Mouse (Mus musculus): ENCODE measurements around the gene Cadm4. TPM values are rescaled to one million over a fixed set of nuclear protein-coding genes. Genes with fewer than 3 reads are reported as not detected.

The Cadm4 gene
- polyA plus RNA-seq, 1 experiment from 2014 or later, result 0.23 TPM

DNA sequence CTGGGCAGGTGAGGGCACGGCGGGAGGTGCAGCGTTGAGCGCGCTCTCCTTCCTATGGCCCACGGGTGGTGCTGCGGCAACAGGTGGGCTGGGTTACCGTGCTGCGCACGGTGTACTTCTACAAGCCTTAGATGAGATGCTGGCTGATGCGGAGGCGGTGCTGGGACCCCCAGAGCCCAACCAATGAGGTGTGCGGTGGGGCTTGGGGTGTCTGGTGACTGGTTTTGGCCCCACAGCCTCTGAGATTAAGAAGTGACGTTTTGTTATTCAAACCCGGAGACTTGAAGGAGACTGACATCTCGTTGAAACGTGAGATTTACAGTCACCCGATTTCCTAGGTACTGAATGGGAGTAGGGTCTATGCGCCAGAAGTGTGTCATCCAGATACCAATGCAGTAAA, 52.5 kb downstream of the Cadm4 start:
- Histone ChIP-seq H3K9me3 (replicated peaks; ENCODE audit: control insufficient read depth, low read length) (no peaks in the 10 kb centered on the region), H3K4me1 (ENCODE audit: control insufficient read depth, insufficient read depth, low read length) (peaks cover 24% of the 10 kb centered on the region), H3K36me3 (ENCODE audit: control insufficient read depth, insufficient read depth, low read length) (peaks cover 13% of the 10 kb centered on the region), H3K4me3 (ENCODE audit: low read depth, low read length) (peak overlapping the region; percentile 23; the same call in 1 of the 2 replicates), H3K9ac (ENCODE audit: low read depth, low read length) (no peak overlapping the region), H3K27ac (ENCODE audit: low read depth, low read length) (no peak overlapping the region), H3K4me2 (peak overlapping the region; percentile 47), H3K27me3 (ENCODE audit: control insufficient read depth, insufficient read depth, low read length) (peaks cover 15% of the 10 kb centered on the region)
- no peak for ATAC-seq (replicated peaks; ENCODE audit: insufficient number of reproducible peaks, low FRiP score, low TSS enrichment)
- WGBS (ENCODE audit: insufficient replicate concordance), result 25% methylated on average over 19 of the region's 19 CpGs

DNA sequence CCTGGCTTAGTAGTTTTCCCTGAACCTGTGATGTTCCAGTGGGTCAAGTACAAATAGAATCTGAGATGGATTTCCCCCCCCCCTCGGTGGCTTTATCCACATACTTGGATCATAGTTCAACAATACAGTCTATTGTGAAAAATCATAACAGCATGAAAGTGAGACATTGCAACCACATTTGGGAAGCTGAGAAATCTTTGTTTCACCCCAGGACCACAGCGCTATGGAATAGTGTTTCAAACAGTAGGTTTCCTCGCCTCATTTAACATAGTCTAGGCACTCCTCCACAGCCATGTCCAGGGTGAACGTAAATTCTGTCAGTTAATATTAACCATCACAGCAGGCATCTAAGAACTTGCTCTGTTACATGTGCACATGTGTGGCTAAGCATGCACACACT, 55.3 kb downstream of the Cadm4 start:
- Histone ChIP-seq H3K4me3 (ENCODE audit: low read depth, low read length) (no peak overlapping the region), H3K27me3 (ENCODE audit: control insufficient read depth, insufficient read depth, low read length) (peaks cover 15% of the 10 kb centered on the region), H3K9me3 (replicated peaks; ENCODE audit: control insufficient read depth, low read length) (no peaks in the 10 kb centered on the region), H3K4me2 (no peak overlapping the region), H3K27ac (ENCODE audit: low read depth, low read length) (no peak overlapping the region), H3K36me3 (ENCODE audit: control insufficient read depth, insufficient read depth, low read length) (peaks cover 13% of the 10 kb centered on the region), H3K4me1 (ENCODE audit: control insufficient read depth, insufficient read depth, low read length) (peaks cover 15% of the 10 kb centered on the region), H3K9ac (ENCODE audit: low read depth, low read length) (no peak overlapping the region)
- WGBS (ENCODE audit: insufficient replicate concordance), result 86% methylated on average over 4 of the region's 4 CpGs
- ATAC-seq (replicated peaks; ENCODE audit: insufficient number of reproducible peaks, low FRiP score, low TSS enrichment), result no peak

GRCm38 (mm10) chr7:24537591-24537990, 55.8 kb downstream of the Cadm4 start:
- no peak overlapping the region for H3K9ac ChIP-seq (ENCODE audit: low read depth, low read length)
- H3K4me1 ChIP-seq (ENCODE audit: control insufficient read depth, insufficient read depth, low read length), result peaks cover 12% of the 10 kb centered on the region
- H3K9me3 ChIP-seq (replicated peaks; ENCODE audit: control insufficient read depth, low read length), result no peaks in the 10 kb centered on the region
- H3K27ac ChIP-seq (ENCODE audit: low read depth, low read length), result no peak overlapping the region
- H3K36me3 ChIP-seq (ENCODE audit: control insufficient read depth, insufficient read depth, low read length), result peaks cover 13% of the 10 kb centered on the region
- H3K4me2 ChIP-seq, result no peak overlapping the region
- H3K27me3 ChIP-seq (ENCODE audit: control insufficient read depth, insufficient read depth, low read length), result peaks cover 15% of the 10 kb centered on the region
- no peak overlapping the region for H3K4me3 ChIP-seq (ENCODE audit: low read depth, low read length)
- 77% methylated on average over 5 of the region's 5 CpGs for WGBS (ENCODE audit: insufficient replicate concordance)
- no peak for ATAC-seq (replicated peaks; ENCODE audit: insufficient number of reproducible peaks, low FRiP score, low TSS enrichment)

- H3K27me3 ChIP-seq (ENCODE audit: control insufficient read depth, insufficient read depth, low read length), result peaks cover 11% of the 10 kb centered on the region
- no peak overlapping the region for H3K4me2 ChIP-seq
- no peak overlapping the region for H3K4me3 ChIP-seq (ENCODE audit: low read depth, low read length)
- WGBS (ENCODE audit: insufficient replicate concordance), result 31% methylated on average over 5 of the region's 5 CpGs
- no peaks in the 10 kb centered on the region for H3K9me3 ChIP-seq (replicated peaks; ENCODE audit: control insufficient read depth, low read length)
- ATAC-seq (replicated peaks; ENCODE audit: insufficient number of reproducible peaks, low FRiP score, low TSS enrichment), result no peak
- no peak overlapping the region for H3K9ac ChIP-seq (ENCODE audit: low read depth, low read length)
- H3K27ac ChIP-seq (ENCODE audit: low read depth, low read length), result no peak overlapping the region
- peaks cover 12% of the 10 kb centered on the region for H3K4me1 ChIP-seq (ENCODE audit: control insufficient read depth, insufficient read depth, low read length)
- peaks cover 13% of the 10 kb centered on the region for H3K36me3 ChIP-seq (ENCODE audit: control insufficient read depth, insufficient read depth, low read length)
Observed at GRCm38 (mm10) chr7:24538154-24538553, 56.3 kb downstream of the Cadm4 start.

- H3K4me1 ChIP-seq (ENCODE audit: control insufficient read depth, insufficient read depth, low read length), result peaks cover 7% of the 10 kb centered on the region
- no peak overlapping the region for H3K27ac ChIP-seq (ENCODE audit: low read depth, low read length)
- H3K9ac ChIP-seq (ENCODE audit: low read depth, low read length), result no peak overlapping the region
- peaks cover 6% of the 10 kb centered on the region for H3K27me3 ChIP-seq (ENCODE audit: control insufficient read depth, insufficient read depth, low read length)
- no peaks in the 10 kb centered on the region for H3K9me3 ChIP-seq (replicated peaks; ENCODE audit: control insufficient read depth, low read length)
- WGBS (ENCODE audit: insufficient replicate concordance), result 77% methylated on average over 5 of the region's 5 CpGs
- no peak for ATAC-seq (replicated peaks; ENCODE audit: insufficient number of reproducible peaks, low FRiP score, low TSS enrichment)
- peaks cover 9% of the 10 kb centered on the region for H3K36me3 ChIP-seq (ENCODE audit: control insufficient read depth, insufficient read depth, low read length)
- no peak overlapping the region for H3K4me3 ChIP-seq (ENCODE audit: low read depth, low read length)
- H3K4me2 ChIP-seq, result no peak overlapping the region
Observed at GRCm38 (mm10) chr7:24538701-24539100, 56.9 kb downstream of the Cadm4 start.

GRCm38 (mm10) chr7:24539686-24540085, 57.9 kb downstream of the Cadm4 start:
- H3K9ac ChIP-seq (ENCODE audit: low read depth, low read length), result no peak overlapping the region
- H3K27me3 ChIP-seq (ENCODE audit: control insufficient read depth, insufficient read depth, low read length), result no peaks in the 10 kb centered on the region
- no peak overlapping the region for H3K27ac ChIP-seq (ENCODE audit: low read depth, low read length)
- H3K4me1 ChIP-seq (ENCODE audit: control insufficient read depth, insufficient read depth, low read length), result no peaks in the 10 kb centered on the region
- WGBS (ENCODE audit: insufficient replicate concordance), result 87% methylated on average over 4 of the region's 4 CpGs
- H3K36me3 ChIP-seq (ENCODE audit: control insufficient read depth, insufficient read depth, low read length), result peaks cover 3% of the 10 kb centered on the region; the same call in 1 of the 2 replicates
- no peak overlapping the region for H3K4me2 ChIP-seq
- no peak for ATAC-seq (replicated peaks; ENCODE audit: insufficient number of reproducible peaks, low FRiP score, low TSS enrichment)
- no peak overlapping the region for H3K4me3 ChIP-seq (ENCODE audit: low read depth, low read length)
- H3K9me3 ChIP-seq (replicated peaks; ENCODE audit: control insufficient read depth, low read length), result no peaks in the 10 kb centered on the region

GRCm38 (mm10) chr7:24544506-24544905, 62.7 kb downstream of the Cadm4 start:
- Histone ChIP-seq H3K9ac (ENCODE audit: low read depth, low read length) (no peak overlapping the region), H3K27ac (ENCODE audit: low read depth, low read length) (no peak overlapping the region), H3K27me3 (ENCODE audit: control insufficient read depth, insufficient read depth, low read length) (no peaks in the 10 kb centered on the region), H3K4me2 (no peak overlapping the region), H3K9me3 (replicated peaks; ENCODE audit: control insufficient read depth, low read length) (no peaks in the 10 kb centered on the region), H3K4me1 (ENCODE audit: control insufficient read depth, insufficient read depth, low read length) (peaks cover 13% of the 10 kb centered on the region), H3K36me3 (ENCODE audit: control insufficient read depth, insufficient read depth, low read length) (no peaks in the 10 kb centered on the region), H3K4me3 (ENCODE audit: low read depth, low read length) (no peak overlapping the region)
- WGBS (ENCODE audit: insufficient replicate concordance), result 79% methylated on average over 2 of the region's 2 CpGs
- ATAC-seq (replicated peaks; ENCODE audit: insufficient number of reproducible peaks, low FRiP score, low TSS enrichment), result no peak

GRCm38 (mm10) chr7:24546068-24546614, 64.3 kb downstream of the Cadm4 start, which contains the start of the genes Pinlyp and Xrcc1:
Gene Pinlyp (minus strand): TSS chr7:24546118.
Gene Xrcc1 (plus strand): TSS chr7:24546289.
- ATAC-seq (replicated peaks; ENCODE audit: insufficient number of reproducible peaks, low FRiP score, low TSS enrichment), result no peak
- H3K27ac ChIP-seq (ENCODE audit: low read depth, low read length), result peak within 1 kb of the TSS; percentile 75
- 38% methylated on average over 13 of the region's 13 CpGs for WGBS (ENCODE audit: insufficient replicate concordance)

More at GRCm38 (mm10) chr7:24546068-24546614, 64.3 kb downstream of the Cadm4 start, which contains the start of the genes Pinlyp and Xrcc1:
- peaks cover 3% of the 10 kb centered on the region; the same call in 1 of the 2 replicates for H3K36me3 ChIP-seq (ENCODE audit: control insufficient read depth, insufficient read depth, low read length)
- H3K27me3 ChIP-seq (ENCODE audit: control insufficient read depth, insufficient read depth, low read length), result no peaks in the 10 kb centered on the region
- peaks cover 13% of the 10 kb centered on the region for H3K4me1 ChIP-seq (ENCODE audit: control insufficient read depth, insufficient read depth, low read length)
- peak within 1 kb of the TSS; percentile 88 for H3K4me3 ChIP-seq (ENCODE audit: low read depth, low read length)
- peak within 1 kb of the TSS; percentile 86 for H3K9ac ChIP-seq (ENCODE audit: low read depth, low read length)
- H3K4me2 ChIP-seq, result peak within 1 kb of the TSS; percentile 73
- no peaks in the 10 kb centered on the region for H3K9me3 ChIP-seq (replicated peaks; ENCODE audit: control insufficient read depth, low read length)

Measured in heart, embryonic 11.5 days (tissue).